Mouse (Mus musculus): ENCODE data around the gene Hist2h2ab. TPM values are rescaled to one million over a fixed set of nuclear protein-coding genes. Genes with fewer than 3 reads are reported as not detected.

Gene Hist2h2ab
- total and polyA plus RNA-seq, 2 experiments = 0.81 to 8.9 TPM

- peak; percentile 91 for DNase-seq (ENCODE audit: extremely low read depth, low read depth, low spot score)
- Histone ChIP-seq H3K27ac (replicated peaks; ENCODE audit: insufficient read depth, low read depth, low read length) (peak overlapping the region; percentile 79), H3K79me2 (ENCODE audit: control insufficient read depth, insufficient read depth, low read length) (no peaks in the 10 kb centered on the region), H3K36me3 (ENCODE audit: control insufficient read depth, insufficient read depth, low read length) (no peaks in the 10 kb centered on the region), H3K4me3 (ENCODE audit: insufficient read depth, low read depth, low read length) (peak overlapping the region; percentile 74), H3K4me1 (ENCODE audit: control insufficient read depth, insufficient read depth, low read length) (peaks cover 9% of the 10 kb centered on the region; the same call in 1 of the 2 replicates), H3K27me3 (ENCODE audit: control insufficient read depth, insufficient read depth, low read length) (no peaks in the 10 kb centered on the region), H3K9ac (ENCODE audit: low read depth, low read length) (peak overlapping the region; percentile 82)
- TF ChIP-seq POLR2A (IDR thresholded peaks at IDR 0.05; ENCODE audit: extremely low read depth, insufficient read depth, low read length) (peak; percentile 59; the same call in 1 of the 2 replicates), CTCF (IDR thresholded peaks at IDR 0.05; ENCODE audit: low read depth, low read length) (no peak)
- under 1% methylated on average over 19 of the region's 19 CpGs for WGBS
These were observed 42.7 kb downstream of the Hist2h2ab start for GRCm38 (mm10) chr3:96262216-96262875.

GRCm38 (mm10) chr3:96262979-96263550 is 43.4 kb downstream of the Hist2h2ab start, which contains the start of gene Hist2h4:
TSS of gene Hist2h4 (minus strand) at chr3:96263311.
- H3K4me3 ChIP-seq (ENCODE audit: insufficient read depth, low read depth, low read length) = peak within 1 kb of the TSS; percentile 74
- H3K27me3 ChIP-seq (ENCODE audit: control insufficient read depth, insufficient read depth, low read length) = no peaks in the 10 kb centered on the region
- no peaks in the 10 kb centered on the region for H3K79me2 ChIP-seq (ENCODE audit: control insufficient read depth, insufficient read depth, low read length)
- WGBS = under 1% methylated on average over 40 of the region's 40 CpGs
- TF ChIP-seq POLR2A (IDR thresholded peaks at IDR 0.05; ENCODE audit: extremely low read depth, insufficient read depth, low read length) (peak; percentile 96), CTCF (IDR thresholded peaks at IDR 0.05; ENCODE audit: low read depth, low read length) (no peak; the same call in 1 of the 2 replicates)
- DNase-seq (ENCODE audit: extremely low read depth, low read depth, low spot score) = peak; percentile 88
- H3K9ac ChIP-seq (ENCODE audit: low read depth, low read length) = peak within 1 kb of the TSS; percentile 82
- H3K27ac ChIP-seq (replicated peaks; ENCODE audit: insufficient read depth, low read depth, low read length) = peak within 1 kb of the TSS; percentile 92
- H3K4me1 ChIP-seq (ENCODE audit: control insufficient read depth, insufficient read depth, low read length) = peaks cover 12% of the 10 kb centered on the region; the same call in 1 of the 2 replicates
- no peaks in the 10 kb centered on the region for H3K36me3 ChIP-seq (ENCODE audit: control insufficient read depth, insufficient read depth, low read length)

- 2% methylated on average over 27 of the region's 27 CpGs for WGBS
These were observed 44.1 kb downstream of the Hist2h2ab start for GRCm38 (mm10) chr3:96263558-96264403.

GRCm38 (mm10) chr3:96264404-96264949 is 44.8 kb downstream of the Hist2h2ab start:
- no peak overlapping the region for H3K4me3 ChIP-seq (ENCODE audit: insufficient read depth, low read depth, low read length)

More at GRCm38 (mm10) chr3:96263558-96264403, 44.1 kb downstream of the Hist2h2ab start:
- Histone ChIP-seq H3K79me2 (ENCODE audit: control insufficient read depth, insufficient read depth, low read length) (no peaks in the 10 kb centered on the region), H3K9ac (ENCODE audit: low read depth, low read length) (peak overlapping the region; percentile 67), H3K27ac (replicated peaks; ENCODE audit: insufficient read depth, low read depth, low read length) (peak overlapping the region; percentile 92), H3K36me3 (ENCODE audit: control insufficient read depth, insufficient read depth, low read length) (no peaks in the 10 kb centered on the region), H3K4me1 (ENCODE audit: control insufficient read depth, insufficient read depth, low read length) (peaks cover 12% of the 10 kb centered on the region; the same call in 1 of the 2 replicates), H3K27me3 (ENCODE audit: control insufficient read depth, insufficient read depth, low read length) (no peaks in the 10 kb centered on the region), H3K4me3 (ENCODE audit: insufficient read depth, low read depth, low read length) (peak overlapping the region; percentile 38)
- no peak for TF ChIP-seq POLR2A (IDR thresholded peaks at IDR 0.05; ENCODE audit: extremely low read depth, insufficient read depth, low read length)
- TF ChIP-seq CTCF (IDR thresholded peaks at IDR 0.05; ENCODE audit: low read depth, low read length) = no peak
- DNase-seq (ENCODE audit: extremely low read depth, low read depth, low spot score) = no peak

GRCm38 (mm10) chr3:96266132-96266710 is 46.6 kb downstream of the Hist2h2ab start:
- Histone ChIP-seq H3K79me2 (ENCODE audit: control insufficient read depth, insufficient read depth, low read length) (no peaks in the 10 kb centered on the region), H3K4me3 (ENCODE audit: insufficient read depth, low read depth, low read length) (no peak overlapping the region), H3K36me3 (ENCODE audit: control insufficient read depth, insufficient read depth, low read length) (no peaks in the 10 kb centered on the region), H3K9ac (ENCODE audit: low read depth, low read length) (no peak overlapping the region), H3K27me3 (ENCODE audit: control insufficient read depth, insufficient read depth, low read length) (no peaks in the 10 kb centered on the region), H3K4me1 (ENCODE audit: control insufficient read depth, insufficient read depth, low read length) (peaks cover 12% of the 10 kb centered on the region; the same call in 1 of the 2 replicates), H3K27ac (replicated peaks; ENCODE audit: insufficient read depth, low read depth, low read length) (no peak overlapping the region)
- 92% methylated on average over 8 of the region's 8 CpGs for WGBS
- no peak for DNase-seq (ENCODE audit: extremely low read depth, low read depth, low spot score)
- no peak for TF ChIP-seq POLR2A (IDR thresholded peaks at IDR 0.05; ENCODE audit: extremely low read depth, insufficient read depth, low read length)

More at GRCm38 (mm10) chr3:96264404-96264949, 44.8 kb downstream of the Hist2h2ab start:
- Histone ChIP-seq H3K36me3 (ENCODE audit: control insufficient read depth, insufficient read depth, low read length) (no peaks in the 10 kb centered on the region), H3K9ac (ENCODE audit: low read depth, low read length) (no peak overlapping the region), H3K4me1 (ENCODE audit: control insufficient read depth, insufficient read depth, low read length) (peaks cover 12% of the 10 kb centered on the region; the same call in 1 of the 2 replicates), H3K27ac (replicated peaks; ENCODE audit: insufficient read depth, low read depth, low read length) (peak overlapping the region; percentile 92), H3K27me3 (ENCODE audit: control insufficient read depth, insufficient read depth, low read length) (no peaks in the 10 kb centered on the region), H3K79me2 (ENCODE audit: control insufficient read depth, insufficient read depth, low read length) (no peaks in the 10 kb centered on the region)
- TF ChIP-seq POLR2A (IDR thresholded peaks at IDR 0.05; ENCODE audit: extremely low read depth, insufficient read depth, low read length) (no peak), CTCF (IDR thresholded peaks at IDR 0.05; ENCODE audit: low read depth, low read length) (no peak)
- DNase-seq (ENCODE audit: extremely low read depth, low read depth, low spot score) = no peak
- 67% methylated on average over 7 of the region's 7 CpGs for WGBS

All from liver, adult 2 months (tissue).